Mouse (Mus musculus) midbrain, embryonic 11.5 days (tissue): Measurements from ENCODE around the gene Hsd17b1. TPM values are rescaled to one million over a fixed set of nuclear protein-coding genes. Genes with fewer than 3 reads are reported as not detected.

Experiments
- ATAC-seq: fragments of 200-750 bp; cut with Nextera tagmentation; 2 replicates; pipeline ENCODE4 v1.8.0; 2017; ENCODE audit warnings: moderate TSS enrichment, moderate library complexity; ENCODE audit not compliant: low FRiP score
- DNase-seq: peaks from one replicate; pipeline ENCODE4 v3.0.0; 2015; ENCODE audit warnings: low spot score; ENCODE audit errors: missing footprints
- H3K27ac ChIP-seq: fragments of 300-500 bp; sonication (generic); 2 replicates; pipeline ENCODE4 v1.5.1; 2014; ENCODE audit warnings: low read depth, low read length
- H3K27me3 ChIP-seq: fragments of 300-500 bp; sonication (generic); 2 replicates; pipeline ENCODE4 v1.6.1; 2014; ENCODE audit warnings: mild to moderate bottlenecking, low read length, moderate library complexity, mixed read lengths; ENCODE audit not compliant: control insufficient read depth, insufficient read depth
- H3K36me3 ChIP-seq: fragments of 300-500 bp; sonication (generic); 2 replicates; pipeline ENCODE4 v1.6.1; 2014; ENCODE audit warnings: mild to moderate bottlenecking, low read length, moderate library complexity, mixed read lengths; ENCODE audit not compliant: control insufficient read depth, insufficient read depth
- H3K4me1 ChIP-seq: fragments of 300-500 bp; sonication (generic); 2 replicates; pipeline ENCODE4 v1.6.1; 2014; ENCODE audit warnings: low read length; ENCODE audit not compliant: control insufficient read depth, insufficient read depth
- H3K4me2 ChIP-seq: fragments of 300-500 bp; sonication (generic); 2 replicates; pipeline ENCODE4 v1.6.1; 2014; ENCODE audit warnings: mild to moderate bottlenecking, moderate library complexity
- H3K4me3 ChIP-seq: fragments of 300-500 bp; sonication (generic); 2 replicates; pipeline ENCODE4 v1.5.1; 2014; ENCODE audit warnings: low read depth, low read length
- H3K9ac ChIP-seq: fragments of 300-500 bp; sonication (generic); 2 replicates; pipeline ENCODE4 v1.6.1; 2014; ENCODE audit warnings: low read length
- H3K9me3 ChIP-seq: fragments of 300-500 bp; sonication (generic); 2 replicates; pipeline ENCODE4 v1.6.1; 2016; ENCODE audit warnings: low read length; ENCODE audit not compliant: control insufficient read depth
- WGBS: fragments of 180-500 bp; shearing (Covaris S2); extraction: QIAGEN DNeasy Blood & Tissue Kit; methylation state at CpG from one replicate; pipeline ENCODE4 v1.1.7; 2014; 5-methylcytosine and 5-hydroxymethylcytosine counted together
- polyA plus RNA-seq: library from polyadenylated mRNA; unstranded; fragments of >200 nt; fragmentation: Nextera tagmentation; extraction: Ambion mirVana; gene quantifications from 2 replicates; pipeline ENCODE4 v1.2.1, GENCODE M21; 2014

The Hsd17b1 gene
- polyA plus RNA-seq, 1 experiment from 2014 or later, result 0.10 TPM

- Histone ChIP-seq H3K9me3 (no peaks in the 10 kb centered on the region), H3K4me1 (no peaks in the 10 kb centered on the region), H3K9ac (no peak overlapping the region), H3K4me3 (no peak overlapping the region), H3K4me2 (no peak overlapping the region), H3K36me3 (peaks cover 23% of the 10 kb centered on the region), H3K27me3 (no peaks in the 10 kb centered on the region), H3K27ac (no peak overlapping the region)
- ATAC-seq (no peak), DNase-seq (no peak)
- WGBS, result 94% methylated on average over 4 of the region's 4 CpGs
These were observed 32.4 kb upstream of the Hsd17b1 start for GRCm38 (mm10) chr11:101045826-101046225.

GRCm38 (mm10) chr11:101046440-101046839 lies 31.8 kb upstream of the Hsd17b1 start:
- Histone ChIP-seq H3K9me3 (no peaks in the 10 kb centered on the region), H3K27me3 (no peaks in the 10 kb centered on the region), H3K4me2 (no peak overlapping the region), H3K27ac (no peak overlapping the region), H3K4me3 (no peak overlapping the region), H3K36me3 (peaks cover 23% of the 10 kb centered on the region), H3K9ac (no peak overlapping the region), H3K4me1 (no peaks in the 10 kb centered on the region)
- DNase-seq (no peak), ATAC-seq (no peak)
- WGBS, result 73% methylated on average over 9 of the region's 9 CpGs

- peaks cover 20% of the 10 kb centered on the region; the same call in 1 of the 2 replicates for H3K36me3 ChIP-seq
- no peak for DNase-seq
These were observed 30.7 kb upstream of the Hsd17b1 start for GRCm38 (mm10) chr11:101047502-101047901.

GRCm38 (mm10) chr11:101050359-101050758 lies 27.9 kb upstream of the Hsd17b1 start:
- Histone ChIP-seq H3K4me2 (no peak overlapping the region), H3K9me3 (no peaks in the 10 kb centered on the region), H3K27me3 (no peaks in the 10 kb centered on the region), H3K4me1 (no peaks in the 10 kb centered on the region), H3K9ac (no peak overlapping the region), H3K27ac (no peak overlapping the region), H3K36me3 (peaks cover 8% of the 10 kb centered on the region), H3K4me3 (no peak overlapping the region)
- ATAC-seq (no peak), DNase-seq (no peak)
- WGBS, result 92% methylated on average over 9 of the region's 9 CpGs

More at GRCm38 (mm10) chr11:101047502-101047901, 30.7 kb upstream of the Hsd17b1 start:
- Histone ChIP-seq H3K27ac (no peak overlapping the region), H3K4me1 (no peaks in the 10 kb centered on the region), H3K4me2 (no peak overlapping the region), H3K4me3 (no peak overlapping the region), H3K9me3 (no peaks in the 10 kb centered on the region), H3K27me3 (no peaks in the 10 kb centered on the region), H3K9ac (no peak overlapping the region)
- ATAC-seq, result no peak
- 89% methylated on average over 3 of the region's 3 CpGs for WGBS

GRCm38 (mm10) chr11:101051051-101051493 lies 27.1 kb upstream of the Hsd17b1 start:
- H3K27ac ChIP-seq, result no peak overlapping the region
- no peak overlapping the region for H3K9ac ChIP-seq
- ATAC-seq (no peak), DNase-seq (no peak)
- no peaks in the 10 kb centered on the region; the same call in 1 of the 2 replicates for H3K27me3 ChIP-seq
- H3K9me3 ChIP-seq, result no peaks in the 10 kb centered on the region
- H3K4me3 ChIP-seq, result no peak overlapping the region
- H3K36me3 ChIP-seq, result peaks cover 3% of the 10 kb centered on the region
- 95% methylated on average over 6 of the region's 6 CpGs for WGBS
- no peak overlapping the region for H3K4me2 ChIP-seq
- H3K4me1 ChIP-seq, result no peaks in the 10 kb centered on the region

GRCm38 (mm10) chr11:101051617-101052016 lies 26.6 kb upstream of the Hsd17b1 start:
- no peak for ATAC-seq
- Histone ChIP-seq H3K4me3 (no peak overlapping the region), H3K36me3 (no peaks in the 10 kb centered on the region; the same call in 1 of the 2 replicates), H3K9me3 (no peaks in the 10 kb centered on the region), H3K9ac (no peak overlapping the region), H3K4me1 (no peaks in the 10 kb centered on the region), H3K27me3 (no peaks in the 10 kb centered on the region; the same call in 1 of the 2 replicates), H3K27ac (no peak overlapping the region), H3K4me2 (no peak overlapping the region)
- WGBS, result 83% methylated on average over 8 of the region's 8 CpGs
- no peak for DNase-seq

GRCm38 (mm10) chr11:101052751-101053473 lies 25.3 kb upstream of the Hsd17b1 start:
- ATAC-seq (no peak), DNase-seq (no peak)
- 93% methylated on average over 10 of the region's 10 CpGs for WGBS
- Histone ChIP-seq H3K4me3 (no peak overlapping the region), H3K4me1 (no peaks in the 10 kb centered on the region), H3K4me2 (no peak overlapping the region), H3K27ac (no peak overlapping the region), H3K27me3 (no peaks in the 10 kb centered on the region; the same call in 1 of the 2 replicates), H3K36me3 (no peaks in the 10 kb centered on the region; the same call in 1 of the 2 replicates), H3K9ac (no peak overlapping the region), H3K9me3 (no peaks in the 10 kb centered on the region)

- Histone ChIP-seq H3K27ac (no peak overlapping the region), H3K36me3 (no peaks in the 10 kb centered on the region; the same call in 1 of the 2 replicates), H3K27me3 (no peaks in the 10 kb centered on the region; the same call in 1 of the 2 replicates), H3K9me3 (no peaks in the 10 kb centered on the region), H3K4me1 (no peaks in the 10 kb centered on the region), H3K9ac (no peak overlapping the region), H3K4me3 (no peak overlapping the region), H3K4me2 (no peak overlapping the region)
- 97% methylated on average over 1 of the region's 1 CpGs for WGBS
- no peak for ATAC-seq
- DNase-seq, result no peak
These were observed 24.2 kb upstream of the Hsd17b1 start for GRCm38 (mm10) chr11:101053974-101054373.

- WGBS, result 86% methylated on average over 14 of the region's 14 CpGs
- Histone ChIP-seq H3K27me3 (no peaks in the 10 kb centered on the region; the same call in 1 of the 2 replicates), H3K9me3 (no peaks in the 10 kb centered on the region), H3K4me2 (no peak overlapping the region), H3K4me3 (no peak overlapping the region), H3K9ac (no peak overlapping the region), H3K36me3 (no peaks in the 10 kb centered on the region; the same call in 1 of the 2 replicates), H3K27ac (no peak overlapping the region), H3K4me1 (no peaks in the 10 kb centered on the region)
- DNase-seq, result no peak
- no peak for ATAC-seq
These were observed 22.8 kb upstream of the Hsd17b1 start for GRCm38 (mm10) chr11:101055418-101055817.
